Mouse (Mus musculus) layer of hippocampus, adult 18-20 months (tissue): ENCODE measurements around the gene Shank2. TPM values are rescaled to one million over a fixed set of nuclear protein-coding genes. Genes with fewer than 3 reads are reported as not detected.

ENCODE experiments used
- DNase-seq, 2 experiments: peaks; one replicate each; pipeline ENCODE4 v3.0.0; 2022; ENCODE audit warnings: low spot score in 2 of 2
- total RNA-seq, 2 experiments: library from RNA; stranded (reverse); gene quantifications; 2 replicates each; pipeline ENCODE4 v1.2.3; 2021

Shank2 gene
- total RNA-seq, 2 experiments from 2014 or later = 119 to 122 TPM

DNA sequence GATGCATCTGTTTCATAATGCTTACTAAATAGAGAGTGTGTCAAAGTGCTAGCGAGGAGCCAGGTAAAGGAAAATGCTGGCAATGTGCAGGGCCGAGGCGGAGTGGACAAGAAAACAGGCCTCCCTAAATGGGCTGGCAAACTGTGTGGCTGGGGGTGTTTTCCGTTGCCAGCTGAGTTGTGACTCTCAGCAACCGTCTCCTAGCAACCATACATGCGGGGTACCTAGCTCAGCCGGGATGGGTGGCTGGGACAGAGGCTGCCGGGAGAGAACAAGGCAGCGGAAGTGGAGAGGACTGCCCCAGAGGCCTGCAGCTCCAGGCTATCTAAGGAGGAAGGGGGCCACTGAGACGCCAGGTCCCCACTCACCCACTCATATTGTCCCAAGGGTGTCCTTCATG is 315.1 kb downstream of the Shank2 start:
- peak; percentile 84 to 88 for DNase-seq

GRCm38 (mm10) chr7:144324077-144324476 is 322.3 kb downstream of the Shank2 start:
- DNase-seq = no peak

DNA sequence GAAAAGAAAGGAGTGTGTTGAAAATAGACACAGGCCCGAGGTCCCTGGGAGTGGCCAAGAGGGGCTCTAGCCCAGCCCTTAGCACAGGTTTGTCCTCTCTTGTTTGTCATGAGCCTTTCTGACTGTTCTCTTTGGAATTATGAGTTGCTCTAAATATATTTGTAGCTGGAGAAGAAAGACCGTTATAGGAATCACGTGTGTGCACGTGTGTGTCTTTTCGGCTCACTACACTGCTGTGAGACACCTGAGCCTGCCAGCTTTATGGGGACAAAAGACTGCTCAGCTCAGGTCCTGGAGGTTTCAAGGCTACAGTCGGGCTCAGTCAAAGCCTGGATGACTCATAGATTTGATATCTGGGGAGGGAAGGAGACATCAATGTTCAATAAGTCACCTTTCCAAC is 323.1 kb downstream of the Shank2 start:
- DNase-seq = no peak

GRCm38 (mm10) chr7:144325603-144326002 is 323.9 kb downstream of the Shank2 start:
- DNase-seq = peak; percentile 66 to 79

- no peak for DNase-seq
Observed at GRCm38 (mm10) chr7:144329403-144329890, 327.7 kb downstream of the Shank2 start.

GRCm38 (mm10) chr7:144336626-144337025 is 334.9 kb downstream of the Shank2 start:
- DNase-seq = no peak

DNA sequence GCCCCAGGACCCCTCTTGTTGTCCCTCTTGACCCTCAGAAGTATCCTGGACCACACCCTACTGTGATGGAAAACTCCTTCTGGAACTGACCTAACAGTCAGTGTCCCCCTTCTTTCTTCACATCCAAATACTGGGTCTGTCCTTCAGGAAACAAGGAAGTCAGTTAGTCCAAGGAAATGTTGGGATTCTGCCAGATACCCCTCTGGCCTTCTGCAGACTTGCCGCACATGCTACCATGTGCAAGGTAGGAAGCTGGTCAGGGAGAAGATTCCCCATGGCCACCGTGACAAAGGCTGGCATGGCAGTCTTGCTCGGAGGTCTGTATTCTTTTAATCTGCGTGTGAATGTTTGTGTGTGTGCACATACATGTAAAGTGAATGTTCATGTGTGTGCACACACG is 337.0 kb downstream of the Shank2 start:
- DNase-seq = no peak

- no peak for DNase-seq
Observed at GRCm38 (mm10) chr7:144340376-144340775, 338.6 kb downstream of the Shank2 start.

GRCm38 (mm10) chr7:144366133-144366532 is 364.4 kb downstream of the Shank2 start:
- DNase-seq = peak; percentile 58 to 71

DNA sequence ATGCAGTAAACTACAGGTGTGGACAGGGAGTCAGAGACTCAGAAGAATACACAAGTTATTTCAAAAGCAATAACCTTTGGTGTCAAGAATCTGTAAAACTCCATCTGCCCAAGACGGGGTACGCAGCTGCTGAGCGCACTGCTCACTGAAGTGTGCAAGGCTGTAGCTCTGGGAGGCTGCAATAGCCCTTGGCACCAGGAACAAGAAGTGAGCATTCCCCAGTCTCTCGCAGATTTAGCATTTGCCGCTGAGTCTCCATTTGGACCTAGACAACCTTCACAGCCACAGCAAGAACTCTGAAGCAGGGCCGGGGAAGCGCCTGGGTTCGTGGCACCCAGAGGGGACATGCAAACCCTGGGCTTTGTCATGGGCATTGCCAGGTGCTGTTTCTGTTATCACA is 371.3 kb downstream of the Shank2 start:
- DNase-seq = no peak

GRCm38 (mm10) chr7:144375483-144375882 is 373.8 kb downstream of the Shank2 start:
- no peak for DNase-seq

DNA sequence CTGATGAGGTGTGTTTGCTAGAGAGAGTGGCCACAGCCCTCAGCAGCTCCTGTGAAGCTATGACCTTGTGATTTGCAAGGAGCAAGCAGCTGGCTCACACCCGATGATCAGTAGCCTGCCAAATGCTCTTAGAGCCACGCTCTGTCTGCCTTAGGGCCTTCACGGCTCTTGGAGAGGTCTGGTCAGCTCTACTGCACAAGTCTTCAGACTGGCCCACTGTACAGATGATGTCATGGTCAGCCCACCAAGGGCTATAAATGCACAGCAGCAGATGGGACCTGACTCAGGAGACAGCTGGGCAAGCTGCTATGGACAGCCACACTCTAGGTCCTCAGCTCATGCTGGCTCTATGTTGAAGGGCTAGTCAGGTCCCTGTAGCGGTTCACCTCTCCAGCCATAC is 376.5 kb downstream of the Shank2 start:
- DNase-seq = no peak

DNA sequence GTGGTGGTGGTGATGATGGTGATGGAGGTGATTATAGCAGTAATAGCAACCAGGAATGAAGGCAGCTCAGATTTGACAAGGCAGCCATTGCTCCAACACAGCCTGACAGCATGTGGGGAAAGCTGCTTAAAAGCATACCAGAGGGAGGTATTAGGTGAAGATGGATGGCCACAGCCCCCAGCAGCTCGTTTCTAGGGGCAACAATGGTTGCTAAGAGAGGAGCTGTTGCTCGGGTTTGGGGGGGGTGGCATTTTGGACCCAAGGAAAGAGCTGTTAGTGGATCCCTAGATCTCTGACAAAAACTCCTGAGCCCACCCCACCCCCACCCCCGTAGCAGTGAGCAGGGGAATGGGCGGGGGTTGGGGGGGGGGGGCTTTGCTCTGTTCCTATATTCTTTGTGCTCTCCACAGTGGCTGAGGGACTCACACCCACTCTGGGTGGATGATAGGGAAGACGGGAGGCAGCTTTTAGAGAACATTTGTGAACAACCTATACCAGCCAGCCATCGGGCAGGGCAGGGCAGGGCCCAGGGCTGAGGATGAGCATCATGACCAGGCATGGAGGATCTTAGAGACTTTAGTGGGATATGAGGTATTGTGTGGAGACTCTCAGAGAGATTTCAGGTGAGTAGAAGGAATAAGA is 377.6 kb downstream of the Shank2 start:
- DNase-seq = no peak

DNA sequence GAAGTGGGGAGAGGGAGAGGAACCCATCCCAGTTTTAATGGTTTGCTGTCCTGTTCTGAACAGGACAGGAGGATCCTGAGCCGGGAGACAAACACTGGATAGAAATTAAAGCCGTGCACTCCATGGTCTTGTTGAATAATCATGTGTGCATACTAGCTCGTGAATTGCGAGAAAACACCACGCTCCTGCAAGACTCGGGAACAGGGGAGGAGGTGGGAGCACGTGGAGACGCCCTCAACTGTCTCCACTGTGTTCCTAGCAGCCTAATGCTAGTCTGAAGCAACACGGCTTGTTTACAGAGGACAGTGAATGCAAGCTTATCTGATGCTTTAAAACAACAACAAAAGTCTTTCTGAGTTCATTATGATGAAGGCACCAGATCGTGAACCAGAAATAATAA is 379.9 kb downstream of the Shank2 start:
- DNase-seq = peak in 1 of 2 experiments; percentile 53

DNA sequence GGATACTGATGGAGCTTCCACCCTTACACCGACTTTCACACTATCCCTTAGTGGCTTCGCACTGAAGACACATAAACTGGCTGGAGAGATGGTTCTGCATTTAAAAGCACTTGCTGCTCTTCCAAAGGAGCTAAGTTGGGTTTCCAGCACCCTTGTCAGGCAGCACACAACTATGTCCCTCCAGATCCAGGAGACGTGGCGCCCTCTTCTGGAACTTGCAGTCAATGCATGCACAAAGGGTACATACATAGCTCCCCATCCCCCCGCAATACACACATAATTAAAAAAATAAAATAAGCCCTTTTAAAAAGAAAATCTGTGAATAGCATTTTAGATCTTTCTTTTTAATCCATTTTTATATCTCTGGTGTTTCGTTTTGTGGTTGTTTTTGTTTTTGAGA is 385.8 kb downstream of the Shank2 start:
- no peak for DNase-seq

GRCm38 (mm10) chr7:144389704-144390103 is 388.0 kb downstream of the Shank2 start:
- DNase-seq = no peak

GRCm38 (mm10) chr7:144390676-144391075 is 388.9 kb downstream of the Shank2 start:
- no peak for DNase-seq

DNA sequence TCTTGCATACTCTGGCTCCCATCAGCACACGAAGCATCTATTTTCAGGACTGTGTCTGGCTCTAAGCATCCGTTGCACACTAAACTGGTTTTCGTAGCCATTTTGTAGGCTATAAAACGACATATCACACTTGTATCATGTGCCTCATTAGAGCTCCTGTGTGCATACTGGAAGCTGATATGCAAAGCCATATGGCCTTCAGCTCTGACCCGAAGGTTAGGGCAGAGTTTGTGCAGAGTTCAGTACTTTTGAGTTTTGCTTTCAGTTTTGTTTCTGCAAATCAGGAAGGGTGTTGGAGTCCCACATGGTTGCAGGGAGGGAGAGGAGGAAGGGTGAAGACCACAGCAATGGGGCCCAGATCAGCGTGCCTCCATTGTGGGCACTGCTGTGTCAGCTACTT is 390.0 kb downstream of the Shank2 start:
- DNase-seq = no peak

DNA sequence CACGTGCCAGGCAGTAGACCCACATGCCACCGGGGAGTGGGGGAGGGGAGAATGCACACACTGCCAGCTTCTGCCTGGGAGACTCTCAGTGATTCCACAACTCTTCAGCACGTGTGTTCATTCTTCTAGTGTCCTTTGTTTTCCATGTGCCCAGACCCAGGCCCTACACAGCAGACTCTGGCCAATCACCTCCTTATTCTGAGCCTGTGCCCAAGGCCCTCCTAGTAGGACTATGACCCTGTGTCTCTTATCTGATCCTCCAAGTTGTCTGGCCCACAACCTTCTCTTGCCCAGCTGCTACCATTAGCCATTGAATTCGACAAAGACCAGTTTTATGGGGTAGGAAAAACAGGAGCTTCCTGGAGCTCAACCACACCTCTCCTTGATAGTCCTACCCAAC is 400.8 kb downstream of the Shank2 start:
- DNase-seq = no peak

- peak in 1 of 2 experiments; percentile 75 for DNase-seq
Observed at GRCm38 (mm10) chr7:144407675-144408074, 405.9 kb downstream of the Shank2 start.

GRCm38 (mm10) chr7:144408464-144409000 is 406.8 kb downstream of the Shank2 start:
- DNase-seq = no peak

- no peak for DNase-seq
Observed at GRCm38 (mm10) chr7:144409682-144410081, 408.0 kb downstream of the Shank2 start.
